Mouse (Mus musculus) neural tube, embryonic 12.5 days (tissue): ENCODE results near the gene Sirt7. TPM values are rescaled to one million over a fixed set of nuclear protein-coding genes. Genes with fewer than 3 reads are reported as not detected.

Experiments used
- microRNA-seq: library from miRNA; unstranded; fragments of <30 nt; microRNA quantifications from one replicate; pipeline ENCODE4, GENCODE M21; 2017
- polyA plus RNA-seq: library from polyadenylated mRNA; unstranded; fragments of >200 nt; fragmentation: Nextera tagmentation; extraction: Ambion mirVana; gene quantifications from 2 replicates; pipeline ENCODE4 v1.2.1, GENCODE M21; 2016

Sirt7 gene
- polyA plus RNA-seq, 1 experiment from 2014 or later, result 56.5 TPM

Small RNAs within 50 kb of the gene (microRNA-seq; reads per million reads assigned to microRNA genes)
- gene Mir6936, result 1.3 reads per million

Other genes starting within 250 kb of the Sirt7 start
- gene Faap100, start 246.5 kb downstream of the Sirt7 start, polyA plus RNA-seq, result 51.0 and 53.4 TPM in 2 replicates
- 47.2 and 54.6 TPM in 2 replicates for gene Nploc4, start 187.5 kb downstream of the Sirt7 start, polyA plus RNA-seq
- gene Tspan10, start 182.6 kb downstream of the Sirt7 start, polyA plus RNA-seq, result 0.15 TPM in 1 of 2 replicates, not detected in the other
- gene Pde6g, start 171.7 kb downstream of the Sirt7 start, polyA plus RNA-seq, result 0.27 and 0.32 TPM in 2 replicates
- 12.5 and 13.8 TPM in 2 replicates for gene Oxld1, start 167.2 kb downstream of the Sirt7 start, polyA plus RNA-seq
- 30.9 and 34.7 TPM in 2 replicates for gene Ccdc137, start 167.1 kb downstream of the Sirt7 start, polyA plus RNA-seq
- 63.6 and 64.5 TPM in 2 replicates for gene Arl16, start 157.6 kb downstream of the Sirt7 start, polyA plus RNA-seq
- 116 and 117 TPM in 2 replicates for gene Mrpl12, start 140.6 kb downstream of the Sirt7 start, polyA plus RNA-seq
- 37.9 TPM in 2 replicates for gene Slc25a10, start 133.4 kb downstream of the Sirt7 start, polyA plus RNA-seq
- 0.13 and 0.22 TPM in 2 replicates for gene Gcgr, start 94.5 kb downstream of the Sirt7 start, polyA plus RNA-seq
- 234 and 239 TPM in 2 replicates for gene Mcrip1, start 75.5 kb downstream of the Sirt7 start, polyA plus RNA-seq
- not detected in 2 replicates for gene Ppp1r27, start 74.1 kb downstream of the Sirt7 start, polyA plus RNA-seq
- 425 and 451 TPM in 2 replicates for gene P4hb, start 52.0 kb downstream of the Sirt7 start, polyA plus RNA-seq
- gene Arhgdia, start 43.6 kb downstream of the Sirt7 start, polyA plus RNA-seq, result 582 and 606 TPM in 2 replicates
- 509 and 592 TPM in 2 replicates for gene Alyref, start 26.9 kb downstream of the Sirt7 start, polyA plus RNA-seq
- gene Anapc11, start 26.8 kb downstream of the Sirt7 start, polyA plus RNA-seq, result 162 and 172 TPM in 2 replicates
- 0.80 and 0.83 TPM in 2 replicates for gene Npb, start 16.8 kb downstream of the Sirt7 start, polyA plus RNA-seq
- gene Pcyt2, start 7.3 kb downstream of the Sirt7 start, polyA plus RNA-seq, result 151 and 155 TPM in 2 replicates
- 39.7 and 40.4 TPM in 2 replicates for gene Mafg, start 8.4 kb upstream of the Sirt7 start, polyA plus RNA-seq
- gene Pycr1, start 18.5 kb upstream of the Sirt7 start, polyA plus RNA-seq, result 27.2 and 27.8 TPM in 2 replicates
- 0.81 and 1.1 TPM in 2 replicates for gene Myadml2, start 22.9 kb upstream of the Sirt7 start, polyA plus RNA-seq
- 3.1 and 3.4 TPM in 2 replicates for gene Notum, start 35.9 kb upstream of the Sirt7 start, polyA plus RNA-seq
- gene Aspscr1, start 47.7 kb upstream of the Sirt7 start, polyA plus RNA-seq, result 139 and 155 TPM in 2 replicates
- 108 and 114 TPM in 2 replicates for gene Cenpx, start 88.5 kb upstream of the Sirt7 start, polyA plus RNA-seq
- gene Lrrc45, start 88.7 kb upstream of the Sirt7 start, polyA plus RNA-seq, result 70.9 and 72.6 TPM in 2 replicates
- 118 and 119 TPM in 2 replicates for gene Rac3, start 96.2 kb upstream of the Sirt7 start, polyA plus RNA-seq
- gene Dcxr, start 102.0 kb upstream of the Sirt7 start, polyA plus RNA-seq, result 12.3 and 16.7 TPM in 2 replicates
- 0.95 and 1.6 TPM in 2 replicates for gene Cbr2, start 106.9 kb upstream of the Sirt7 start, polyA plus RNA-seq
- gene Hmga1b, start 137.6 kb upstream of the Sirt7 start, polyA plus RNA-seq, result 3.6 TPM in 2 replicates
- 77.2 and 81.3 TPM in 2 replicates for gene Rfng, start 159.0 kb upstream of the Sirt7 start, polyA plus RNA-seq
- 250 and 258 TPM in 2 replicates for gene Gps1, start 159.0 kb upstream of the Sirt7 start, polyA plus RNA-seq
- gene Dus1l, start 171.2 kb upstream of the Sirt7 start, polyA plus RNA-seq, result 63.5 and 65.5 TPM in 2 replicates
- 87.6 and 102 TPM in 2 replicates for gene Fasn, start 199.3 kb upstream of the Sirt7 start, polyA plus RNA-seq